Mouse (Mus musculus) kidney, adult 2 months (tissue): Measurements from ENCODE around the gene Pgpep1. TPM values are rescaled to one million over a fixed set of nuclear protein-coding genes. Genes with fewer than 3 reads are reported as not detected.

Experiments
- DNase-seq: peaks from one replicate; pipeline ENCODE4 v3.0.0; 2021
- H3K27ac ChIP-seq: fragments of 200-500 bp; 2 replicates; pipeline ENCODE4 v1.5.1; 2012; ENCODE audit warnings: low read depth, low read length, control low read depth, inconsistent platforms; ENCODE audit not compliant: insufficient read depth
- H3K27me3 ChIP-seq: fragments of 200-500 bp; replicated peaks from 2 replicates; pipeline ENCODE4 v1.6.1; 2012; ENCODE audit warnings: mild to moderate bottlenecking, moderate library complexity, low read length, inconsistent platforms; ENCODE audit not compliant: control insufficient read depth, insufficient read depth
- H3K36me3 ChIP-seq: fragments of 200-500 bp; 2 replicates; pipeline ENCODE4 v1.6.1; 2012; ENCODE audit warnings: mild to moderate bottlenecking, moderate library complexity, low read length, inconsistent platforms; ENCODE audit not compliant: control insufficient read depth, insufficient read depth
- H3K4me1 ChIP-seq: fragments of 200-500 bp; 2 replicates; pipeline ENCODE4 v1.6.1; 2011; ENCODE audit warnings: low read length; ENCODE audit not compliant: control insufficient read depth, insufficient read depth
- H3K4me3 ChIP-seq: fragments of 200-500 bp; 2 replicates; pipeline ENCODE4 v1.5.1; 2011; ENCODE audit warnings: mild to moderate bottlenecking, low read depth, low read length, control low read depth; ENCODE audit not compliant: insufficient read depth
- CTCF ChIP-seq: fragments of 200-500 bp; conservative IDR thresholded peaks from 2 replicates; pipeline ENCODE4 v1.5.1; 2011; ENCODE audit warnings: low read depth, mild to moderate bottlenecking, control low read depth, low read length, moderate library complexity, mixed read lengths; ENCODE audit not compliant: insufficient read depth, insufficient read length
- POLR2A ChIP-seq: fragments of 200-500 bp; IDR thresholded peaks from one replicate; pipeline ENCODE4 v1.6.1; 2011; ENCODE audit warnings: low read depth, low read length, control low read depth
- WGBS: fragments of 180-500 bp; shearing (Covaris S2); methylation state at CpG from one replicate; pipeline ENCODE4 v1.1.7; 2018; 5-methylcytosine and 5-hydroxymethylcytosine counted together
- polyA plus RNA-seq: library from polyadenylated mRNA; depleted of rRNA; stranded (reverse); fragments of >200 nt; gene quantifications from 2 replicates; pipeline ENCODE4 v1.2.3, GENCODE M21; 2012

Pgpep1 gene
- polyA plus RNA-seq, 1 experiment, result 296 TPM

- H3K27me3 ChIP-seq, result no peaks in the 10 kb centered on the region
- peak overlapping the region; percentile 27; the same call in 1 of the 2 replicates for H3K4me3 ChIP-seq
- 32% methylated on average over 19 of the region's 19 CpGs for WGBS
- TF ChIP-seq CTCF (no peak), POLR2A (no peak)
- H3K4me1 ChIP-seq, result peaks cover 26% of the 10 kb centered on the region
- H3K36me3 ChIP-seq, result no peaks in the 10 kb centered on the region
- H3K27ac ChIP-seq, result peak overlapping the region; percentile 88
- DNase-seq, result no peak
Observed at GRCm38 (mm10) chr8:70672325-70673078, 12.3 kb upstream of the Pgpep1 start.

- no peak overlapping the region for H3K4me3 ChIP-seq
- TF ChIP-seq POLR2A (no peak), CTCF (no peak)
- 46% methylated on average over 10 of the region's 10 CpGs for WGBS
- no peaks in the 10 kb centered on the region for H3K36me3 ChIP-seq
- H3K4me1 ChIP-seq, result peaks cover 26% of the 10 kb centered on the region
- H3K27ac ChIP-seq, result peak overlapping the region; percentile 88
- H3K27me3 ChIP-seq, result no peaks in the 10 kb centered on the region
- DNase-seq, result peak; percentile 73
Observed at GRCm38 (mm10) chr8:70671615-70672324, 11.6 kb upstream of the Pgpep1 start.

- WGBS, result 36% methylated on average over 5 of the region's 5 CpGs
Observed at GRCm38 (mm10) chr8:70667071-70667470, 6.9 kb upstream of the Pgpep1 start.

GRCm38 (mm10) chr8:70665599-70665998 lies 5.4 kb upstream of the Pgpep1 start:
- Histone ChIP-seq H3K4me1 (peaks cover 17% of the 10 kb centered on the region; the same call in 1 of the 2 replicates), H3K36me3 (no peaks in the 10 kb centered on the region), H3K27me3 (no peaks in the 10 kb centered on the region), H3K4me3 (no peak overlapping the region), H3K27ac (peak overlapping the region; percentile 94)
- peak; percentile 95 for DNase-seq
- no peak for TF ChIP-seq CTCF
- no peak for TF ChIP-seq POLR2A
- 29% methylated on average over 2 of the region's 2 CpGs for WGBS

More at GRCm38 (mm10) chr8:70667071-70667470, 6.9 kb upstream of the Pgpep1 start:
- peak; percentile 84 for DNase-seq
- H3K27me3 ChIP-seq, result no peaks in the 10 kb centered on the region
- no peak overlapping the region for H3K4me3 ChIP-seq
- H3K4me1 ChIP-seq, result peaks cover 16% of the 10 kb centered on the region; the same call in 1 of the 2 replicates
- H3K27ac ChIP-seq, result peak overlapping the region; percentile 56
- no peak for TF ChIP-seq CTCF
- TF ChIP-seq POLR2A, result no peak
- no peaks in the 10 kb centered on the region for H3K36me3 ChIP-seq

- no peak overlapping the region for H3K27ac ChIP-seq
- TF ChIP-seq CTCF (no peak), POLR2A (no peak)
- peaks cover 21% of the 10 kb centered on the region; the same call in 1 of the 2 replicates for H3K4me1 ChIP-seq
- no peak overlapping the region for H3K4me3 ChIP-seq
- no peaks in the 10 kb centered on the region for H3K27me3 ChIP-seq
- no peak for DNase-seq
- WGBS, result 73% methylated on average over 3 of the region's 3 CpGs
- no peaks in the 10 kb centered on the region for H3K36me3 ChIP-seq
Observed at GRCm38 (mm10) chr8:70664631-70665030, 4.4 kb upstream of the Pgpep1 start.

- TF ChIP-seq POLR2A (no peak), CTCF (no peak)
- Histone ChIP-seq H3K27me3 (no peaks in the 10 kb centered on the region), H3K36me3 (no peaks in the 10 kb centered on the region), H3K27ac (no peak overlapping the region), H3K4me3 (no peak overlapping the region), H3K4me1 (peaks cover 22% of the 10 kb centered on the region; the same call in 1 of the 2 replicates)
- WGBS, result 57% methylated on average over 4 of the region's 4 CpGs
- no peak for DNase-seq
Observed at GRCm38 (mm10) chr8:70663691-70664090, 3.5 kb upstream of the Pgpep1 start.

- Histone ChIP-seq H3K27ac (peak overlapping the region; percentile 96), H3K4me1 (peaks cover 9% of the 10 kb centered on the region; the same call in 1 of the 2 replicates), H3K27me3 (no peaks in the 10 kb centered on the region), H3K4me3 (peak overlapping the region; percentile 82), H3K36me3 (peaks cover 3% of the 10 kb centered on the region; the same call in 1 of the 2 replicates)
- TF ChIP-seq CTCF (no peak), POLR2A (peak; percentile 51)
- WGBS, result 2% methylated on average over 41 of the region's 44 CpGs
- DNase-seq, result peak; percentile 97
Observed at GRCm38 (mm10) chr8:70659604-70660272, 450 bp downstream of the Pgpep1 start.
